In the genomic region with DNA sequence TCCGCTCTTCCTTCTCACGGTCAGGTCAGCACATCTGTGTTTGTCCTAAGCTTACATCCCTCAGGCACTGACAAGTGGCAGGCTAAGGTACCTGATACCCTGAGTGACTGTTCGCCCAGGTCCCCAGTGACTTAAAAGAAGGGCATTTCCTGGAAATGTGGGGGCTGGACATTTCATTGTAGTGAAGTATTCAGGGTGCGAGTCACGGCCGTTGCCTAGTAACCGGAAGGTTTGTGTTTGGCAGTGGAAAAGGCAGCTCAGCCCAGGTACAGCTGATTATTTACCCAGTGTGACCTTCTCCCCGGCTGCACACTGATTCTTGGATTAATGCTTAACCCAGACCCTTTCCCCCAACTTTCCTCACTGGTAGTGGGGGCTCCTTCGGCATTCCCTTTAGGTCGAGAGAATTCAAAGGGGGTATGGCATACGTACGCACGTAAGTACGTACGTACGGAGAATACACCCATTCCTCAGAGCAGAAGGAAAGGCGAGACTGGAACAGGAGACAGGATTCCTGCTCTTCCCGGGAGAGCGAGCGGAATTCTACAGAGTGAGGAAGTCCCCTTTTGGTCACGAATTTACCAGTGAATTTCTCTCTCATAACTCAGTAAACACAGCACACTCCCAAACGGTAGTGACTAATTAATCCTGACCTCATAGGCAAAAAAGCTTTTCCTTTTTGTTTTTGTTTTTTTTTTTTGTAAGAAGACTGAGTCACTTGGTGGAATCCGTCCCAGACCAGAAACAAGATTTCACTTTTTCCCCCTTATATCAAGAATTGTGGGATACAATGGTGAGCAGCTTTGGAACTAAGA, we compare ENCODE assay signal across 8 mouse cellular contexts.
DNase-seq lines count a peak whose midpoint lies in the region; ATAC-seq and TF ChIP-seq lines count a peak whose summit lies in the region.
"Had no signal": no experiment of that assay in that cellular context is flagged by ENCODE, and none has a peak within 500 bp of the region (broad histone marks: within the 10 kb centered on the region; RNA-seq: fewer than 3 reads in every experiment).

No protein-coding gene starts in this region.

- H3K9ac ChIP-seq in intestine, embryonic 14.5 days (ENCODE audit: low read length): no peak overlapping the region
- H3K9ac ChIP-seq: embryonic facial prominence, embryonic 13.5 days had no signal

- no peak overlapping the region for H3K27ac ChIP-seq in embryonic facial prominence, embryonic 10.5 days (replicated peaks)
- peak overlapping the region; percentile 78 for H3K27ac ChIP-seq in intestine, embryonic 14.5 days (ENCODE audit: low read depth)
- H3K27ac ChIP-seq in cerebellum, adult 2 months (ENCODE audit: insufficient read depth, low read length): no peak overlapping the region
- H3K27ac ChIP-seq: embryonic facial prominence, embryonic 13.5 days had no signal

- WGBS in embryonic facial prominence, embryonic 10.5 days: 70% methylated on average over 23 of the region's 23 CpGs
- 51% methylated on average over 23 of the region's 23 CpGs for WGBS in intestine, embryonic 14.5 days
- WGBS in lung, adult 2 months: 31% methylated on average over 23 of the region's 23 CpGs
- WGBS in cerebellum, adult 2 months: 78% methylated on average over 23 of the region's 23 CpGs

- H3K27me3 ChIP-seq in embryonic facial prominence, embryonic 10.5 days (replicated peaks; ENCODE audit: low read depth, poor library complexity, severe bottlenecking): no peaks in the 10 kb centered on the region
- H3K27me3 ChIP-seq in intestine, embryonic 14.5 days (replicated peaks; ENCODE audit: control insufficient read depth, insufficient read depth, low read length): no peaks in the 10 kb centered on the region
- no peaks in the 10 kb centered on the region for H3K27me3 ChIP-seq in cerebellum, adult 2 months (ENCODE audit: control insufficient read depth, insufficient read depth, low read length)
- H3K27me3 ChIP-seq: embryonic facial prominence, embryonic 13.5 days had no signal

- H3K4me3 ChIP-seq in embryonic facial prominence, embryonic 10.5 days: no peak overlapping the region
- no peak overlapping the region for H3K4me3 ChIP-seq in intestine, embryonic 14.5 days (ENCODE audit: low read depth, low read length)
- H3K4me3 ChIP-seq in lung, adult 2 months (replicated peaks; ENCODE audit: extremely low read depth, low read depth, low read length): peak overlapping the region; percentile 30
- H3K4me3 ChIP-seq in cerebellum, adult 2 months (replicated peaks; ENCODE audit: insufficient read depth, low read depth, low read length): no peak overlapping the region
- H3K4me3 ChIP-seq: embryonic facial prominence, embryonic 13.5 days had no signal

- H3K4me2 ChIP-seq in intestine, embryonic 14.5 days (ENCODE audit: low read length): peak overlapping the region; percentile 28
- H3K4me2 ChIP-seq: embryonic facial prominence, embryonic 13.5 days had no signal

- DNase-seq in adrenal gland, adult 2 months: peak; percentile 78
- peak; percentile 54 for DNase-seq in embryonic facial prominence, embryonic 10.5 days (ENCODE audit: low spot score)
- peak; percentile 74 for DNase-seq in intestine, embryonic 14.5 days (ENCODE audit: low spot score)
- DNase-seq in lung, adult 2 months: peak; percentile 42
- DNase-seq in spleen, postnatal 10 days (ENCODE audit: low spot score in 2 of 2): no peak
- no peak for DNase-seq in cerebellum, adult 2 months
- DNase-seq in neural tube, embryonic 10.5 days (ENCODE audit: extremely low spot score, low spot score): no peak

- peak; percentile 87 for ATAC-seq in intestine, embryonic 14.5 days (replicated peaks; ENCODE audit: low FRiP score, low TSS enrichment, low read depth)

- TF ChIP-seq CTCF in lung, adult 2 months (IDR thresholded peaks at IDR 0.05; ENCODE audit: insufficient read depth, low read length): no peak
- TF ChIP-seq CTCF in cerebellum, adult 2 months (IDR thresholded peaks at IDR 0.05; ENCODE audit: borderline replicate concordance, insufficient read depth, low read depth, low read length): no peak

- H3K9me3 ChIP-seq in embryonic facial prominence, embryonic 10.5 days: no peaks in the 10 kb centered on the region
- no peaks in the 10 kb centered on the region for H3K9me3 ChIP-seq in intestine, embryonic 14.5 days (ENCODE audit: control insufficient read depth, low read length)
- H3K9me3 ChIP-seq: embryonic facial prominence, embryonic 13.5 days had no signal

- H3K4me1 ChIP-seq in embryonic facial prominence, embryonic 10.5 days: peaks cover 11% of the 10 kb centered on the region
- no peaks in the 10 kb centered on the region for H3K4me1 ChIP-seq in intestine, embryonic 14.5 days (replicated peaks; ENCODE audit: control insufficient read depth, insufficient read depth, low read length)
- H3K4me1 ChIP-seq in lung, adult 2 months (ENCODE audit: control insufficient read depth, insufficient read depth, low read length): no peaks in the 10 kb centered on the region; the same call in 1 of the 2 replicates
- no peaks in the 10 kb centered on the region for H3K4me1 ChIP-seq in cerebellum, adult 2 months (ENCODE audit: control insufficient read depth, insufficient read depth, low read length)
- H3K4me1 ChIP-seq: embryonic facial prominence, embryonic 13.5 days had no signal

- no peaks in the 10 kb centered on the region for H3K36me3 ChIP-seq in embryonic facial prominence, embryonic 10.5 days (replicated peaks)
- H3K36me3 ChIP-seq in intestine, embryonic 14.5 days (ENCODE audit: control insufficient read depth, insufficient read depth, low read length): no peaks in the 10 kb centered on the region
- H3K36me3 ChIP-seq: embryonic facial prominence, embryonic 13.5 days had no signal

- TF ChIP-seq POLR2A in lung, adult 2 months (IDR thresholded peaks at IDR 0.05; ENCODE audit: borderline replicate concordance, extremely low read depth, low read depth, low read length): no peak
- TF ChIP-seq POLR2A in cerebellum, adult 2 months (IDR thresholded peaks at IDR 0.05; ENCODE audit: borderline replicate concordance, insufficient read depth, low read length): no peak

Comparison
In these comparisons a context has a peak if more than half of its experiments do, and no peak if none do; other contexts are left out.
1. DNase-seq: peak in adrenal gland, adult 2 months (single experiment), embryonic facial prominence, embryonic 10.5 days (single experiment), intestine, embryonic 14.5 days (single experiment) and lung, adult 2 months (single experiment); none in spleen, postnatal 10 days (0 of 2), cerebellum, adult 2 months (0 of 2) and neural tube, embryonic 10.5 days (single experiment).